Mouse (Mus musculus) gastrocnemius, adult 2 months (tissue): Measurements from ENCODE around the gene Abl1. TPM values are rescaled to one million over a fixed set of nuclear protein-coding genes. Genes with fewer than 3 reads are reported as not detected.

ENCODE experiments used
- DNase-seq: peaks from one replicate; pipeline ENCODE4 v3.0.0; 2022
- H3K27ac ChIP-seq: fragments of 200-600 bp; 2 replicates; pipeline ENCODE4 v1.8.1; 2022; ENCODE audit warnings: mild to moderate bottlenecking
- H3K4me3 ChIP-seq: fragments of 200-600 bp; 2 replicates; pipeline ENCODE4 v1.8.1; 2022; ENCODE audit warnings: mild to moderate bottlenecking, moderate library complexity
- CTCF ChIP-seq: fragments of 200-600 bp; IDR thresholded peaks from 2 replicates; pipeline ENCODE4 v1.8.1; 2022; ENCODE audit warnings: antibody characterized with exemption, mild to moderate bottlenecking, moderate library complexity
- intact Hi-C: fragments of 180-260 bp; cut with DNase I; formaldehyde crosslinking; loops from one replicate; pipeline ENCODE4 v1.15.1; 2025
- total RNA-seq, 2 experiments: library from RNA; stranded (reverse); gene quantifications; 2 replicates each; pipeline ENCODE4 v1.2.3; 2021

Gene Abl1
- total RNA-seq, 2 experiments from 2014 or later: 23.0 to 25.4 TPM

DNA sequence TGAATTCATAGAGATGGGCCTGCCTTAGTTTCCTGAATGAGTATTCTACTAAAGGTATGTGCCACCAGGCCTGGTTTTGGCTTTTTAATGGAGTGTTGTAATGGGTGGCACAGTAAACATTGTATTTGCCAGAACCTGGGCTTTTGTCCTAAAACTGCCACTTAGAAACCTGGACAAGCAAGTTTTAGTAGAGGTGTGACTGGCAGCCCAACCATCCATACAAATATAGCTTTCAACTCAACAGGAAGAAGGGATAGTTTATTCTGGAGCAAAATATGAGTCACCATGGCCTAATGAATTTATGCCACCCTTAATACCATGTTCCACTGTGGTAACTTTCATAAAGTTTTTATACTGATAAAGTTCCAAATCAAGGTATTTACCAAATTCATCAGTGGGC, 15.1 kb downstream of the Abl1 start:
- Histone ChIP-seq H3K27ac (no peak overlapping the region), H3K4me3 (no peak overlapping the region)
- intact Hi-C loops: no loop called here
- no peak for TF ChIP-seq CTCF
- no peak for DNase-seq

DNA sequence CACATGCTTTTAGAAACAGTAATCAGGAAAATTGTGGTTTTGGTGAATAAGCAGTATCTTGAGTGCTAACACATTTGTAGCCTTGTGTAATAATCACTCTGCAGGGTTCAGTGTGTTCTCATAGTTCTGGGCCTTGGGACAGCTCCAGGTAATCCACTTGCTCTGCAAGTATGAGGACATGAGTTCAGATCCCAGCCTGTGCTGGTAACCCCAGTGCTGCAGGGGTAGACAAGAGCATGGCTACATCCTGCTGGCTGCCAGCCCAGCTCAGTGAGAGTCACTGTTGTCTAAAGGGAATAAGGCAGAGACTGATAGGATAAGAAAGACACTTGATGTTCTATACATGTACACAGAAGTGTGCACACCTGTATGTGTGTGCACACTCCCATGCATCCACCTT, 17.7 kb downstream of the Abl1 start:
- TF ChIP-seq CTCF: no peak

DNA sequence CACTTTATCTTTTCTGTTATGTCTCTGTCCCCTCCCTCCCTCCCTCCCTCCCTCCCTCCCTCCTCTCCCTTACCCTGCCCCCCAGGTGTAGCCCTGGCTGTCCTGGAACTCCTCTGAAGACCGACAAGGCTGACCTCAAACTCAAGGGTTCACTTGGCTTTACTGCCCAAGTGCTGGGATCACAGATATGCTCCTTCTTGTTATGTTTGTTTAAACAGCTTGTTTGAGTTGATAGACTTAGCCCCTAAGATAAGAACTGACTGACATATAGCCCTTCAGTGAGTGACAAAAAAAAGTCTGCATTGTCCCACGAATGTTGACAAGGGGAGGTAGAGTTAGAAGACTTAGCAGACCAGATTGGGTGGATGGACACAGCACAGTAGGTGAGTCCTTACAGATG, 18.4 kb downstream of the Abl1 start:
- intact Hi-C loops: no loop called here
- Histone ChIP-seq H3K27ac (no peak overlapping the region), H3K4me3 (no peak overlapping the region)
- no peak for TF ChIP-seq CTCF
- DNase-seq: no peak

More for the DNA sequence above, 17.7 kb downstream of the Abl1 start:
- intact Hi-C loops: no loop called here
- no peak for DNase-seq
- Histone ChIP-seq H3K4me3 (no peak overlapping the region), H3K27ac (no peak overlapping the region)

DNA sequence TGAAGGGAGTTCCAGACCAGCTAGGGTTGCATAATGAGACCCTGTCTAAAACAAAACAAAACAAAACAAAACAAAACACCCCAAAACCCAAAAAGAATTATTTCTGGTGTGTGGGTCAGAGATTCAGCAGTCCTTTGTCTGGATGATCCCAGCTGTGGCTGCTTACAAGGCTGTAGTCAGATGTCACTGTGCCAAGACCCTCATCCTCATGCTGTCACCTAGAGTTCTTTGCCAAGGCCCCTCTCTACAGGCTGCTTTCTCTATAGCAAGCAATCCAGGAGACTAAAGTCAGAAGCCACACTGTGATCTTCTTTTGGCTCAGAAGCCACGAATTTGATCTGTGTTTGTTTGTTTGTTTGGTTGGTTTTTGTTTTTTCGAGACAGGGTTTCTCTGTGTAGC, 24.5 kb downstream of the Abl1 start:
- H3K27ac ChIP-seq: no peak overlapping the region
- TF ChIP-seq CTCF: no peak
- intact Hi-C loops: no loop called here
- no peak for DNase-seq
- no peak overlapping the region for H3K4me3 ChIP-seq

DNA sequence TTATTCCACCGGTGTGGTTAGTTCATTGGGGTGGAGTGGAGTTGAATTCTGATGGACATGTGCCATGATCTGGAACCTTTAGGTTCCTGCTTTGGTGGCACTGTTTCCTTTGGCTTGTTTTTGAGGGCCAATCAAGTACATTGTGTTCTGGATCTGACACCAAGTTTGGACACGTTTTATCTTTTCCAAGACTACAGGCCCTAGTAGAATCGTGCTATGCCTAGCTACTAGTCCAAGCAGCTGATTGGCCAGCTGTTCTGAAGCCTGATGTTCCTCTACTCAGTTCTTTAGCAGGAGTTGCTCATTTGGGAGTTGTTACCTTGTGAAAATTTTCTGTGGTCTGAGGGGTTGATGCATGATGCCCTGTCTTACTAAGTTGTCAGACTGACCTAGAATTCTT, 25.6 kb downstream of the Abl1 start:
- intact Hi-C loops: no loop called here
- TF ChIP-seq CTCF: no peak

DNA sequence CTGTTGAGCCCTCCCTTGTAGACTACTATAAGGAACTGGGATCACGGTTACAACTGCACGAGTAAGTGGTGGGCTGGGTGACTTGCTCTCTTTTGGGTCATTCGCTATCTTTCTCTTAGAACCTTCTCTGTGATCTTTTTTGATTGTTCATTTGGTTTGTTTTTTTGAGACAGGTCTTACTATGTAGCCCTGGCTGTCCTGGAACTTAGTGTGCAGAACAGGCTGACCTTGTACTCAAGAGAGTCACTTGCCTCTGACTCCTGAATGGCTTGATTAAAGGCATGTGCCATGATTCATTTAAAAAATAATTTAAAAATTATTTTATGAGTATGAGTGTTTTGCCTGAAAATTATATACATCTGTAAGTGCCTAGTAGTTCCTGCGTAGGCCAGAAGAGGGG, 26.6 kb downstream of the Abl1 start:
- no peak for DNase-seq
- no peak for TF ChIP-seq CTCF
- Histone ChIP-seq H3K4me3 (no peak overlapping the region), H3K27ac (no peak overlapping the region)
- intact Hi-C loops: no loop called here

More for the DNA sequence above, 25.6 kb downstream of the Abl1 start:
- no peak for DNase-seq
- H3K27ac ChIP-seq: no peak overlapping the region
- no peak overlapping the region for H3K4me3 ChIP-seq

DNA sequence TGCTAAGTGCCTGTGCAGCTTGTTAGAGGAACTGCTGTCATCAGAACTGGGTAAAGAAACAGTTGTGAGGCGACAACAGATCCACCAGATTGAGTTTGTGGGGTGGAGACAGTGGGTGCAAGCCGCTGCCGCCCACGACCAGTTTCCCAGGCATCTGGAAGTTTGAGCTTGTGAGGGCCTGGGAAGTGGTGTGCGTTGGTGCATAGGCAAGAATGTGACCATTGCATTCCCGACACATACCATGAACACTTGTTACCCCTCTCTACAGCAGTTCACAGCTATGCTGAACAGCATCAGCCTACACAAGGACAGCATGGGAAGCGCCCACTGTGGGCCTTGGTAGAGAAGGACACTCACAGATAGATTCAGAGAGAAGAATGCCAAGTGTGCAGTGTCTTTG, 27.8 kb downstream of the Abl1 start:
- no peak for TF ChIP-seq CTCF
- DNase-seq: no peak
- Histone ChIP-seq H3K4me3 (no peak overlapping the region), H3K27ac (no peak overlapping the region)
- intact Hi-C loops: no loop called here

DNA sequence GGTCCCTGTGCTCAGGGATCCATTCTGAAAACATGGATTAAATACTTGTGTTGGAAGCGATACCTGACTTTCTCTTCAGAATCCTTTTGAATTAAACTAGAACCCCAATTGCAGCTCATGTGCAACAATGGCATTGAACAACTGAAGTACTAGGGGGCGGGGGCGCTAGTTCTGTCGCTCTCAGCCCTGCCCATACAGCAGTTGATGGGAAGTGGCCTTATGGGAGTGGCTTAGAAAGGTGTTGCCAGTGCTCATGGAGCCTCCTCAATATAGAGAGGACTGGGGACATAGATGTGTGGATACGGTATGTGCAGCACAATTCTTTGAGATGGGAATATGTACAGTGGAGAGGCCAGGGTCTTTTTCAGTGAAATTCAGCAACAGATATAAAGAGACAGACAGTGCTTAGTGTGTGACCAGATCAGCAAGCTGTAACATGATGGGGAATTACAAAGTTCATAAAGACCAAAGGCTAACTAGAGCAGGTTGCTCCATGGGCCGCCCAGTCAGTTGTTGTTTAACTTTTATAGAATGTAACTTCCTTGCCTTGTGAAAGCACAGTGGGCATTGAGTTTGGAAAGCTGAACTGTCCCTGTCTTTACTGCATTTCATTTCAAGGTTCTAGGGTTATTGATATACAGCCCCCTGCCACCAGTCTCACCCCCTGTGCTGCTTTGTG, 31.2 kb downstream of the Abl1 start:
- Histone ChIP-seq H3K4me3 (no peak overlapping the region), H3K27ac (no peak overlapping the region)
- intact Hi-C loops: no loop called here
- DNase-seq: no peak
- TF ChIP-seq CTCF: no peak

DNA sequence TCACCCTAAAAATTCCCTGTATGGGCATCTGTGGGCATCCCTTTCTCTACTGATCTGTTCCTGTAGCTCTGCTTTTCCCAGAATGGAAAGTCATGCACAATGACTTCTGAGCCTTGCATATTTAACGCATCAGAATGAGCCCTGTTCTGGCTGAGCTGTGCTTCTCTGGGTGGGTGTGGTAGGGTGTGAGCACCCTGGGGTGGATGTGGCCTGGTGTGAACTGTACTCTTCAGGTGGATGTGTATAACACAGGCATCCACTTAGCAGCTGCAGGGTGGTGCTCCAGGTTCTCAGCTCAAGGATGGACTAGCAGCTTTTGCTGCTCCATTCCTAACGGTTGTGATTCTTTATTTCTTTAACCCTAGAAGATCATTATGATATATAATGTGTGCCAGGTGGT, 31.8 kb downstream of the Abl1 start:
- no peak for DNase-seq

DNA sequence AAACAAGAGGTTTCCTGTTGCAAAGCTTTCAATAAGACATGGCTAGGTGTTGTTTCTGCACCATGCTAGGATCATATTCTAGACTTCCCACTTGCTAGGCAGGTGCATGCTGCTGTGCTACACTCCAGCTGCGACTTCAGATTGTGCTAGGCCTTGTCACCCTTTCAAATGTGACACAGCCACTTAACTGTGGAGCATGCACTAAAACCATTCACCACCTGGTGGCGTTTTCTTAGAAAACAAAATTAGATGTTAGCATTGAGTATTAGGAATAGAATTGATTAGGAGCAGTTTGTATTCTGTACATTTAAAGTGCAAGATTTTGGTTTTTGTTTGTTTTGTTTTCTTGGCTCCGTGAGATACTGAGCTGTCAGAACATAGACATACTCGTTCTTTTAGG, 32.6 kb downstream of the Abl1 start:
- intact Hi-C loops: loop anchor here (2.0 kb wide), 1 partner anchor 64 kb away; no protein-coding TSS in a partner anchor
- Histone ChIP-seq H3K4me3 (no peak overlapping the region), H3K27ac (no peak overlapping the region)
- TF ChIP-seq CTCF: peak; percentile 64
- peak; percentile 39 for DNase-seq

More for the DNA sequence above, 31.8 kb downstream of the Abl1 start:
- intact Hi-C loops: loop anchor here (2.0 kb wide), 1 partner anchor 65 kb away; no protein-coding TSS in a partner anchor
- no peak overlapping the region for H3K27ac ChIP-seq
- no peak for TF ChIP-seq CTCF
- no peak overlapping the region for H3K4me3 ChIP-seq

DNA sequence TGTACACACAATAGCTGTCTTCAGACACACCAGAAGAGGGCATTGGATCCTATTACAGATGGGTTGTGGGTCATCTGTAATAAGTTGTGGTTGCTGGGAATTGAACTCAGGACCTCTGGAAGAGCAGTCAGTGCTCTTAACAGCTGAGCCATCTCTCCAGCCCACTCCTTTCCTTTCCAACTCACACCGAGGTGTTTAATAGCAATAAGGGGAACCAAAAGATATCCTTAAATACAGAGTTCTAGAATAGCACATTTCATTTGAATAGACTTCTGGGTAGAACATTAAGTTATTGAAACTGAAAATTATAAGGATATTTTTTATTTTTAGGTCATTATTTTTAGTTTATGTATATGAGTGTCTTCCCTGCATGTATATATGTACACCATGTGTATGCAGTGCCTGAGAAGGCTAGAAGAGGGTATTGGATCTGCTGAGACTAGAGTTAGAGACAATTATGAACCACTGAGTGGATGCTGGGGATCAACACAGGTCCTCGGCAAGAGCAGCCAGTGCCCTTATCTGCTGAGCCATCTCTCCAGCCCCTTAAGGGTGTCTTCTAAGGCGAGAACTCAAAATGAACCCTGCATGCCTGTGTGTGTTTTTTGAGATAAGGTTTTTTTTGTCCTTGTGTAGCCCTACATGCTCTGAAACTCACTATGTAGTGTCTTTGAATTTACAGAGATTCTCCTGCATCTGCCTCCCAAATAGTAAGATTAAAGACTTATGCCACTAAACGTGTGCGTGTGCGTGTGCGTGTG, 36.7 kb downstream of the Abl1 start:
- DNase-seq: no peak
- intact Hi-C loops: no loop called here
- H3K4me3 ChIP-seq: no peak overlapping the region
- no peak overlapping the region for H3K27ac ChIP-seq
- no peak for TF ChIP-seq CTCF

DNA sequence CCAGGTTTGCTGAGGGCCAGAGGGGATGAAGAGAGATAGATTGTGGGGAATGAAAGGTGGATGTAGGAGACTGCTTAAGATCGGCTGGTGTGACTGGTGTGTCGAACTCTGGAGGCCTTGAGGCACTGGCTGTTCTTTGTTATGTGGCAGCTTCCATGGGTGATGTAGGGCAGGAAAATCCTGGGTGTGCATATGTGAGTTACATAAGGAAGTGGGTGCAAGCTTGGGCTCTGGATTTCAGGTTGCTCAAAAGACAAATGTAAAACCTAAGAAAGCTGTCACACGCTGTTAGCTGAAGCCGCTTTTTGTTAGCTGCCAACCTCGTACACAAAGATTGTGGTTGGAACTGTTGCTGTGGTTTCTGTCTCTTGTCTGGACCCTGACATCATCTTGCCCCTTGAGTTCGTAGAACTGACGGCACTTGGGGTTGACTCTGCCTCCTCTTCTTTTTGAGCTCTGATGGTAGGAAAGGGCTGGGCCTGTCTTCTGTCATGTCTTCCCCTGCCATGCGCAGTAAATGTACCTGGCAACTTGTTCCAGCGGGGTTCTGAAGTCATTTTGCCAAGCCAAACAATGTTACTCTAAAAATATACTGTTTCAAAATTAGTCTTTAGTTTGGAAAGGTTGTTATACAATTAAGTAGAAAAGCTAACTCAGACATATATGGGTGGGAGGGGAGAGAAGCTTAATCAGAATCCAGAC, 39.6 kb downstream of the Abl1 start:
- intact Hi-C loops: no loop called here
- no peak for TF ChIP-seq CTCF
- Histone ChIP-seq H3K4me3 (no peak overlapping the region), H3K27ac (no peak overlapping the region)
- no peak for DNase-seq

DNA sequence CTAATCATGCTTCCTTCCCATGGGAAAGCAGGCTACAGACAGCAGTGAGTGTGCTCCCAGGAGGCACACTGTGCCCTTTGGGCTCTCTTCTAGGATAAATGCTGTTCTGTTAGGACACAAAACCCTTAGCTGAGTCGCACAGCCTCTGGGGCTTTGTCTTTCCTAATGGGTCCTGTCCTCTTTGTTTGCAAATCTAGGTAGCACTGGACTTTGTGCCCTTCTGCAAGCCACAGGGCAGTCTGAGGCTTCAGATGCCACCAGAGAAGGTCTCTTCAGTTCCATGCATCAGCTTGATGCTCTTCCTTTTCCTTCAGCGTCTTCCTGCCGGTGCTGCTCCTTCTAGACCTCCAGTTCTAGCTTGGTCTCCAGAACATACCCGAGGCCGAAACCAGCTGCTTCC, 42.5 kb downstream of the Abl1 start:
- no peak for TF ChIP-seq CTCF
- Histone ChIP-seq H3K4me3 (no peak overlapping the region), H3K27ac (no peak overlapping the region)
- intact Hi-C loops: no loop called here
- DNase-seq: no peak
